Mouse (Mus musculus): ENCODE data around the gene Pidd1.

GRCm38 (mm10) chr7:141392552-141393222, 51.1 kb downstream of the Pidd1 start:
- TF ChIP-seq CTCF (IDR thresholded peaks at IDR 0.05; ENCODE audit: insufficient read depth, low read length), result no peak
- TF ChIP-seq POLR2A (IDR thresholded peaks at IDR 0.05; ENCODE audit: borderline replicate concordance, extremely low read depth, low read depth, low read length), result no peak

Measured in lung, adult 2 months (tissue).